Mouse (Mus musculus) left cerebral cortex, adult 2 months (tissue): ENCODE measurements at regions not wholly inside any gene's neighbourhood (a gene's known extent, or its start where the extent isn't known, plus 50 kb on each side); places are given as distances from the start of the nearest gene placed in this dataset.

Experiments used
- DNase-seq, 2 experiments: peaks; one replicate each; pipeline ENCODE4 v3.0.0; 2021 to 2022; ENCODE audit warnings: low spot score in 2 of 2, mixed read lengths in 1 of 2; ENCODE audit errors: extremely low spot score in 1 of 2
- H3K27ac ChIP-seq: fragments of 200-600 bp; 2 replicates; pipeline ENCODE4 v1.8.1; 2022
- H3K4me3 ChIP-seq: fragments of 200-600 bp; 2 replicates; pipeline ENCODE4 v1.8.1; 2022
- CTCF ChIP-seq: fragments of 200-600 bp; IDR thresholded peaks from 2 replicates; pipeline ENCODE4 v1.8.1; 2022; ENCODE audit warnings: antibody characterized with exemption, mild to moderate bottlenecking, moderate library complexity
- intact Hi-C: fragments of 180-260 bp; cut with DNase I; formaldehyde crosslinking; loops from one replicate; pipeline ENCODE4 v1.15.1; 2025

DNA sequence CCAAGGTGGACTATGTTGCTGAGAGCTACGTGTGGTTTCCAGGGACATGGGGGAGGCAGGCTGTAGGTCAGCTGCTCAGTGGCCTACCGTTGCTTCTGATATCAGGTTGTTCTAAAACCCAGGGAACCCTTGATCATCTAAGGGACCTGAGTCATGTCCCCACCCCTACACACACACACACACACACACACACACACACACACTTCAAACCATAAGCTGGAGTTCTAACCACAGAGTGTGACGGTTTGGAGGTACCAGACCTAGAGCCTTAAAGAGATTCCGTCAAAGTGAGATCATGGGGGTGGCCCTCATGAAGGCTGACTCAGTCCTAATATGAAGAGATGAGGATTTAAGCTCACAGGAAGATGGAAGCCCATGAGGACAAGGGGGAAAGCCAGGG is 130.8 kb upstream of the Id2 start:
- no peak overlapping the region for H3K4me3 ChIP-seq
- H3K27ac ChIP-seq = no peak overlapping the region
- intact Hi-C loops = no loop called here
- no peak for DNase-seq
- TF ChIP-seq CTCF = no peak

DNA sequence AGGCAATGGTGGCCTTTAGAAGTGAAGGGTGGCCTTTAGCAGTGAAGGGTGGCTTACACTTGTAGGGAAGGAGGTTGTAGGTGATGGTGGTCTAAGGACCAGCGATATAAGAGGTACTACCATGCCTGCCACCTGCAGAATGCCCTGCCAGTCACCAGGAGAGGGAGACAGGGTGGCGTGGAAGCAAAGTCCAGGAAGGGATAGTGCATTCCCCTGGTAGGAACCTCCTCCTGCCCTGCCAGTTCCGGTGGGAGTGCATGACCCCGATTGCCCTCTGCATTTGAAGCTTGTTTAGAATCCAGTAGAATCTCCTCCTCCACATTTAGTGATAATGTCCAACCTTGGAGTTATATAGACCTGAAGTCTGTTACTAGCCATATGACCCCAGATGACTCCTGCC is 127.7 kb upstream of the Id2 start:
- intact Hi-C loops = no loop called here

DNA sequence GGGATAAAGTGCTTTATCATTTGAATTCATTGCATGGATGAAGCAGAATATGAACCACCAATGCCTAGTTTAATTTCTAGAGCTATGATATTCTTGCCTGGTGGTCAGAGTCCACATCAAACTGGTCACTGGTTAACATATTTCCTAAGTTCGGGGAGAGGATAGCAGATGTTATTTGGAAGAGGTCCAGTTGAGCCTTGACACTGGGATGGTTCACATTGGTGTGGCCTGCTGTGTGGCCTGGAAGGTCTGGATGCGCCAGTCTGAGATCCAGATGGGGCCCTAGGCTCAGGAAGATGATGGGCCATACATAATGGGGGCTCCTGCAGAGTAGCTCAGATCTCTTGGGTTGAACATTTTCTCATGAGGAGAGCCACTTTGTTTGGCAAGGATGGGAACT is 127.3 kb upstream of the Id2 start:
- intact Hi-C loops = no loop called here
- Histone ChIP-seq H3K27ac (no peak overlapping the region), H3K4me3 (no peak overlapping the region)
- no peak for DNase-seq
- no peak for TF ChIP-seq CTCF

More for the DNA sequence above, 127.7 kb upstream of the Id2 start:
- Histone ChIP-seq H3K4me3 (no peak overlapping the region), H3K27ac (no peak overlapping the region)
- TF ChIP-seq CTCF = no peak; the same call in 1 of the 2 replicates
- no peak for DNase-seq

DNA sequence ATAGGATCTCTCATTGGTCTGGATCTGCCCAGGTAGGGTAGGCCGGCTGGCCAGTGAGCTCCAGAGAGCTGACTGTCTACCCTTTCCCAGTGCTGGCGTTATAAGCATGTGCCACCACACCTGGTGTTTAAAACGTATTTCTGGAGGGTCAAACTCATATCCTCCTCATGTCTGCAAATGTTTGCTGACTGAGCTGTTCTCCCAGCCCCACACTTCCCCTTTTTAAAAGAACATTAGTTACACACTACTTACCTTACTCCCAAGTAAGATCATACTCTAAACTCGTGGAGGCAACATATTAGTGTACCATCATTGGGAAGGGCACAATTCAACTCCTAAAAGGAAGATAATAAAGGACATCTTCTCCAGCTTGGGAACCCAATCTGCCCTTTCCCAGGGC is 126.6 kb upstream of the Id2 start:
- no peak overlapping the region for H3K4me3 ChIP-seq
- TF ChIP-seq CTCF = no peak
- no peak overlapping the region for H3K27ac ChIP-seq
- no peak for DNase-seq
- intact Hi-C loops = no loop called here

DNA sequence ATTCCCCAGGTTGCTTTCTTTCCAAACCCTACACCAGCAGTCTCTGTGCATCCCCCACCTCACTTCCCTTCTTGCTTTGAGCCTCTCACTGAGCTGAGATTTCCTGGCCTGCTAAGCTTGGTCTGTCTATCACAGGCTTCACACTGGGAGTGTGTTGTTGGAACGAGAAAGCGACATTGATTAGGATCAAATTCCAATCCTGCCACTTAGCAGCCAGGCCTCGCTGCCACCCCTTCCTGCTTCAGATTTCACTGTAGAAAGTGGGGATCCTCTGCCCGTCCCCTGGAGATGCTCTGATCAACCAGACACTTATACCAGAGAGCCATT is 123.8 kb upstream of the Id2 start:
- intact Hi-C loops = no loop called here
- no peak overlapping the region for H3K4me3 ChIP-seq
- TF ChIP-seq CTCF = no peak
- H3K27ac ChIP-seq = no peak overlapping the region
- no peak for DNase-seq

DNA sequence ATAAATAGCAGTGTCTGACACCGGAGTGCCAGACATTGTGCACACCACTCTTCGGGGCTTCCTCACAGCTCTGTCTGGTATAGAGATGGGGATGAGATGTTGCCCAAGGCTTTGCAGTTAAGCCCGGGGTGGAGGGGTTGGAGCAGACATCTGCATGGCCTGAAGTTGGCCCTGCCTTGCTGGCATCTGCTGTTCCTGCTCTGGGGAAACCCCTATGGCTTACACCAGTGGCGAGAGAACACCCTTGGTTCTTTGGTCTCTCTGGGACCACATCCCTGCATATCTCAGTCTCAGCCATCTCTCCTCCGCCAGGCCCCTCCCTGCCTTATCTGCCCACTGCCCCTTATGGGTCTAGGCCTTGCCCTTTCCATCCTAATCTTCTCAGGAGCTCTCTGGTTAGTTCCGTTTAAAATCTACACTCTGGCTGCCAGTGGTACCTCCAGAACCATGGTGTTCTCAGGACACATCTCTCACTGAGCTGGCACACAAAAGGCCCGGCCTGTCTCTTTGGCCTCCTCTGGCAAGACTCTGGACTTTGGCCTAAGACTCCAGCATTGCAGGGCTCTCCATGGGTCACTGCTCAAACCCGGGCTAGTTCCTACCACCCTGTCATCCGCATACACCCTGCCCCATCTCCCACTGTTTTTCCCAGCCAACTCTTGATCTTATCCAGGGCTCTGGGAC is 123.3 kb upstream of the Id2 start:
- no peak for DNase-seq
- intact Hi-C loops = no loop called here
- Histone ChIP-seq H3K4me3 (no peak overlapping the region), H3K27ac (no peak overlapping the region)
- TF ChIP-seq CTCF = no peak

DNA sequence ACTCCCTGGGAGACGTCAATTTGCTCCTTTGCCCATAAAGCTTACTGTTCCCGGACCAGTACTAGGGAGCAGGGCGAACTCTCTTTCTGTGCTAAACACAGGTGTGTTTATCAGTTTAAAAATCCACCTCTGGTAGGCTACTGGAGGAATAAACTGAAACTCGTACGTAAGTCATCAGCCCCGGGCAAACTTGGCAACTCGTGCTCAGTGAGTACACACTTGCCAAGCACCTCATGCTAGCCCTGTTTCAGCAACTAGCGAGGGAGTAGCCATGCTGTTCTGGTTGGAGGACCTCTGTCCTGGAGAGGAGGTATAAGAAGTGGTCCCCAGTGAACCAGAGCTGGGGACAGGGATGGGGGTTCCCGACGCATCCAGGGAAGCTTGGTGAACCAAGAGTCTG is 122.6 kb upstream of the Id2 start:
- no peak for DNase-seq
- Histone ChIP-seq H3K27ac (no peak overlapping the region), H3K4me3 (no peak overlapping the region)
- intact Hi-C loops = no loop called here
- no peak for TF ChIP-seq CTCF

DNA sequence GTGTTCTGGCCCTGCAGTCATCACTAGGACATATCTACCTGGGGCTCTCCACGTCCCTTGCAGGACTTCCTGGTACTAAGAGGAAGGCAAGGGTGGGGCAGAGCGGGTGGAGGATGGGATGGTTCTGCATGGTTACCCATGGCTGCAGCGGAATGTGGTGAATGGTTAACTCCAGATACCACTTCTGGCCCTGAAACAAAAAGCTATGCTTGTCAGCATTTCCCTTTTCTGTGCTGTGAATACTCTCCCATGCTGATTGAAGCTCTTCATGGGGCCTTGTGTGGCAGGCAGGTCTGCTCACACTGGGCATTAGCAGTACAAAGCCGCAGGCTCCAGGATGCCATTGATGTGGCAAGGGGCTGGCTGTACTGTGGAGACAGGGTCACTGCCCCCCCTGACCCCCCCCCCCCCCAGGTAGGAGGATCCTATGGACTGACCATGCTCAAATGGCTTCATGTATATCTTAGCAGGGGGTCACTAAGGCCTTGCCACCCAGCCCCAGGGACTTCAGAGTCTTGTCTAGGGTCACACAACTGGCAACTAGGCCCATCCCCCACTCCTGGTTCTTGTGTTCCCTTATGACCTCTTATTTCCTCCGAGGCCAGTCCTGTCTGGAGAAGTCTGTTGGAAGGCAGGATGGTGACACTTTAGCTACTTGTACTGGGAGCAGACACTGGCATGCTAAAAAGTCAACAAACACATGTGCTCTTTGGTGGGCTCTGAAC is 120.0 kb upstream of the Id2 start:
- no peak for TF ChIP-seq CTCF
- Histone ChIP-seq H3K4me3 (no peak overlapping the region), H3K27ac (no peak overlapping the region)
- no peak for DNase-seq
- intact Hi-C loops = no loop called here

DNA sequence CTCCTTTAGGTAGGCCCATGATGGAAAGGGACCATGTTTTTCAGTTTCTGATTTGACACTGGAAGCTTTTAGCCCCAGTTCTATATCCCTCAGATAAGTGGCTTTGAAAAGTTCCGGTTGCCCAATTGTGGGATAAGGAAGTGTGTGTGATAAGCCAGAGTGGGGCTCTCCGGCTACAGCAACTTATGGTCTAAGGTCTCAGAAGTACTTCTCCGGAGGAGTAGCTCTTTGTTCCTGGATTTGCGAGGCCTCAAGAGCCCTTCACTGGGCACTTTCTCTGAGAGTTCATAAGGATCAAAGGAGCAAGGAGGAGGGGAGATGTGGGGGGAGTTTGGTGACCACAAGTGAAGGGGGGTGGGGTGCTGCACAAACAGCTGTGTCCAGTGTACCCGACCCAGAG is 118.3 kb upstream of the Id2 start:
- Histone ChIP-seq H3K4me3 (no peak overlapping the region), H3K27ac (no peak overlapping the region)
- no peak for TF ChIP-seq CTCF
- no peak for DNase-seq
- intact Hi-C loops = no loop called here

DNA sequence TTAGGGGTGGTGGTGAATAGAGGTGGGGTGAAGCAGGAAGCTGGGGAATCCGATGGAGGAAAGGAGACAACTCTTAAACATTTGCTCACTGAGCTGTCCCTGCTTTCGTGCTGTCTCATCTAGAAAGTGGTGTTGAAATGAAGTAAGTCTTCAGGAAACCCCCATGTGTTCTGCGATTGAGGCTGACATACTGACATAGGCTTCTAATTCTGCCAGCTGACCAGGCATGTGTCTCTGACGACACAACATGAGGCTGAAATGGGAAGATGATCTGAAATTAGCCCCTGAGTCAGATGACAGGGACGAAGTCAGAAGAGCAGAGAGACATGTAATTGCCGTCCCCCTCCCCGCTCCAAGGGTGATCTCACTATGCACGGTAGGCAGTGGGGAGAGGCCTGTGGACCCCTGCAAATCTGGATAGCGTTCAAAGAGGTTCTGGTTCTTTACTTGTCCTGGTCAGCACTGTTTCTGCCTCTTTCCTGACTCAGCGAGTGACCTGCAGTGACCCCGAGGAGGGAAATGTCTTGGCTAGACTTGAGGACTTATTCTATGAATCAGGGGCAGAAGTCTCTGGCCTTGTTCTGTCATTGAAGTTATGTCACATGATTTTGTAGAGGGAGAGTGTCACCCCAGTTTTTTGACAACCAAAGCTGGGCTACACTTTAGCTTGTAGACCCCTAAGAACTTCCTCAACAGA is 117.0 kb upstream of the Id2 start:
- DNase-seq = no peak
- intact Hi-C loops = no loop called here
- no peak overlapping the region for H3K27ac ChIP-seq
- no peak overlapping the region for H3K4me3 ChIP-seq
- no peak for TF ChIP-seq CTCF

DNA sequence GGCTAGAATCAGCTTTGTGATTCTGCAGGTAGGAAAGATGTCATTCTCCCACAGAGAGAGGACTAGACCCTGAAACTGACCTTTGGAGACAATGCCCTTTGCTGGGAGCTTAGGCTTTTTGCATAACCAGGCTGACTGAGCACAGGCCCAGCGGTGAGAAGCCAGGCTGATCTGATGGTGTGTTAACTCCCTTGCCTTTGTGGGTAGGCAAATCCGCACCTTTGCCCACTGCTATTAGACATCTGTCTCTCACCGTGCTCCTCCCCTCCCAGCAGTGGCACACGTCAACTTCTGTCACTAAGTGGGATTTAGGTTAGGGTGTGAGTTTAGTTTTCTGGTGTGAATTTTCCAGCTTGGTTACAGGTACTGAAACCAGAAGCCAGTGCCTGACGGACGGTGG is 114.4 kb upstream of the Id2 start:
- H3K27ac ChIP-seq = no peak overlapping the region
- TF ChIP-seq CTCF = no peak
- DNase-seq = no peak
- no peak overlapping the region for H3K4me3 ChIP-seq
- intact Hi-C loops = no loop called here

DNA sequence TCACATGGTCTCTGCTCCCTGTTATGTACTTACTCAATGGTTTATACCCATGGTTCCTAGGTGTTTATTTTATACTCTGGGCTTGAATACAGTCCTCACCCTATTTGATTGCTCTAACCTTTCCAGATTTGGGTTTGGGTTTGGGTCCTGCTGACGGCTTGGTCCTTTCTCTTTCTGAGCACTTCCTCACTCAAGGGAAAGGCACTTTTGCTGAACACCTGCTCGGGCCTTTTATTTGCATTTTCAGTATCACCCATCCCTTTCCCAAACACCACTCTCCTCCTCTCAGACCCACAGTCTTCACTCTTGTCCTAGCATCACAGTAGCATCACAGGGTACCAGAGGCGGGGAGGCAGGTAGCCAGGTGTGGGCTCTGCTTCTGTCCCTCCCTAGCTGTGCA is 113.7 kb upstream of the Id2 start:
- intact Hi-C loops = no loop called here
- no peak for DNase-seq
- no peak overlapping the region for H3K4me3 ChIP-seq
- no peak overlapping the region for H3K27ac ChIP-seq
- TF ChIP-seq CTCF = no peak

DNA sequence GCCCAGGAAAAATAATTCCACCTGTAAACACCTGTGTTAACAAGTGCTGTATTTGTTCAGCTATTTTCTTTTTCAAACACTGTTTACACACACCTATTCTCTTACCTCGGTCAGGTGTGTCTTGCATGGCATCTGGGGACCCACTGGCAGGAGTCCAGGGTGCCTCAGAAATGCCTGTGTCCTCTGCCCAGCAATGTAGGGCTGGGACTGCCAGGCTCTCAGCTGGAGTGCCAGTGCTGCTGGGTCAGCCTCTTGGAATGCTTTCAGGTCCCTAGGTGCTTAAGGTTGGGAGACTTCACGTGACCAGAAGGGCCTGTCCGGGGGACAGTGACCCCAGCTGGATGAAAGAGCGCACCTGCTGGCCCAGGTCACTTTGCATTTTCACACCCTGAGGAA is 112.4 kb upstream of the Id2 start:
- no peak overlapping the region for H3K4me3 ChIP-seq
- H3K27ac ChIP-seq = no peak overlapping the region
- intact Hi-C loops = no loop called here
- no peak for DNase-seq
- TF ChIP-seq CTCF = no peak
